Mouse (Mus musculus) kidney, adult 8-10 months (tissue): Measurements from ENCODE around the gene Pxn.
"Not testable (repeated sequence)": the region's sequence is repeated elsewhere in the genome, so short reads cannot be mapped to it uniquely, and the experiment has no call there.

ENCODE experiments used
- DNase-seq, 2 experiments: peaks; one replicate each; pipeline ENCODE4 v3.0.0; 2022

Gene Pxn

DNA sequence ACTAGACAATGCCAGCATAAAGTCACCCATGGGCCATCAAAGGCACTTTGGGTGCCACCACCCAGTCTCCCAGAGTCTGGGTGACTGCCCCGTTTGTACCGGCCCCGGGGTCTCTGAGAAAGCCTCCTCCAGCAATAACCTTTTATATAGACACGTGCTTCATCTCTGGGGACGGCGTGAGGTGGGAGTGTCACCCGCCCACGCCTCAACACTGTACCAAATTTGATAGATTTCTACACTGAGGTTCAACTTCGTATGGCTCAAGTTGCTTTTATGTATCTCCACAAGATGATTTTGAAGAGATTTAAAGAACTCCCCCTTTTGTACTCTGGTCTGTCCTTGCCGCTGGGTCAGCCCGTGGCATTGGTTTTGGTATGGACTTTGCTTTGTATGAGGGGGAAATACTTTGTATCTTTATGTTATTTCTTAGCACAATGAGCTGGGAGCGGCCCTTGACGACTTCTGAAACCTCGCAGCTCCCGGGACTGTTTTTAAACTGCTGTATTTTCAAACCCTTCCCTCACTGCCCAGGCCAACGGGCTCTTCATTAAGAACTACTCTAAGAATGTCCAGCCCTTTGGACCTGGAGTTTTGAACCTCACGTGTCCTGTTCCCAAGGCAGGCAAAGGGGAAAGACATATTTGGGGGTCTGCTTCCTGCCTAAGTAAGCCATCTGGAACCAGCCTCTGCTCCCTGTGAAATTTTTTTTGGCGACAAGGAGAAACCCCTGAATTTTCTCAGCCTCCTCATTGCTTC, 48.2 kb downstream of the Pxn start:
- peak in 1 of 2 experiments; percentile 51 for DNase-seq

DNA sequence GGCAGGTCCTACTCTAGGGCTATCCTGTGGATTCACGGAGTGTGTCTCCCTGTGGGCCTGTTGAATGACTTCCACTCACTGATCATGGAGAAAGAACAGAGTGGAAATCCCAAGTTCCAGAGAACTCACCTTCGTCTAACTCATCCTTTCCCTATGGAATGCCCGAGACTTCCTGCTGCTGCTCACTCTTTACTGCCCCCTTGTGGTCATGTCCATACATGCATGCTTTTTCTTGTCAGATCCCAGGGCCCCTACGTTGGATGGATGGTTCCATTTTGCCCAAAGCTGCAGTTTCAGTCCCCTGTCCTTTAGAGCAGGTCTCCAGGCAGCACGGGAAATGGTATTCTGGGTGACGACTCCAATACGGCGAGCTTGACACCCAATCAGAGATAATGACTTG, 49.7 kb downstream of the Pxn start:
- DNase-seq, result peak; percentile 78 to 81

DNA sequence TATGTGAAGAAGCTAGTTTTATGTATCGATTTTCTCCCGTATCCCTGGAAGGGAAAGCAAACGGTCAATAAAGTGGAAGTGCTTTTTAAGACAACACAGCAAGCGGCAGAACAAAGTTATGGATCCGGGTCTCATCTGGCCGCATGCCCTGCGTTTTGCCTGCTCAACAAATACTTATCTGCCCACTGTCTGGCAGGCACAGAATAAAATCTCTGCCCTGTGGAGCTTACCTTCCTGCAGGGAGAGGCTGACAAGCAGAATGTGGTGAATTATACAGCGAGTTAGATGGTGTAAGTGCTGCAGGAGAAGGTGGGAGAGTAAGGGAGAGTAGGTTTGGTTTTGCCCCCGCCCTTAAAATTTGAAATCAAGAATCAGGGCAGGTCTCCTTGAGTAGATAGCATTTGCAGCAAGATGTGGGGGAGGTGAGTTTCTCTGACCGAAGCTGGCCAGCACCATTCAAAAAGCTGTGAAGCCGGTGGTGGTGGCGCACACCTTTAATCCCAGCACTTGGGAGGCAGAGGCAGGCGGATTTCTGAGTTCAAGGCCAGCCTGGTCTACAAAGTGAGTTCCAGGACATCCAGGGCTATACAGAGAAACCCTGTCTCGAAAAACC, 51.8 kb downstream of the Pxn start:
- no peak for DNase-seq

DNA sequence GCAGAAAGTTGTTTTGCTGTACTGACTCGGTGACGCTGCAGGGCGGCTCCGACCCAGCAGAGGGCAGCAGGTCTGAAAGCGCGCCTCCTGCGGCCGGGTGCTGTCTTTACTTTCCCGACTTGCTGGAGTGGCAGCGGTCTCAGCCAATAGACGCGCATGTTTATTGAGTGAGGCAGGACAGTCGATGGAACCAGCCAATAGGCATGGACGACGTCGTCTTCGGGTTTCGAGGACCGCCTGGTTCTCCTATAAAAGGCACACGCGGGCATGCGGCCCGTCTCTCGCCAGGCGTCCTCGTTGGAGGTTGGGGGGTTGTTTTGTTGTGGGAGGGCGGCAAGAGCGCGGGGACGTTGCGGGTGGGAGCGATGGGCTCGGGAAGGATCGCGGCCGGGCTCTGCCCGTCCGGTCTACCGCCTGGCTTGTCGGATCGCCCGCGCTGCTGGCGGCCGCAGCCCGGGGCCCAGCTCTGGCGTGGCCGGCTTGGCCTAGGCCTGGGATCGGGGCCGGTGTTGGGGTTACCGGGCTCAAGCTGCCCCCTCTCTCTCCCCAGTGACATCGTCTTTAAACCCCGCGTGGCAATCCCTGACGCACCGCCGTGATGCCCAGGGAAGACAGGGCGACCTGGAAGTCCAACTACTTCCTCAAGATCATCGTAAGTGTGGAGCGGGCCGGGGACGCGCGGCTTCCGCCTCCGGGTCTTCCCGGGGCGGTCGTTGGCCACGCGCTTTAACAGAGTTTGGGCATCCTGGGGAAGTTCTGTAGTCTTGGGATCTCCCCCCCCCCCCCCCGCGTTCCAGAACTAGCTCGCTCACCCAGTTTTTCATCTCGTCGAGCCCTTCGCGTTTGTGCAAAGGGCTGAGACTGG, 53.0 kb downstream of the Pxn start, which contains the start of gene Rplp0:
Gene Rplp0, plus strand, starts transcription at position 231 of the 865 bp plus-strand sequence.
- DNase-seq, result peak; percentile 99 to 100

DNA sequence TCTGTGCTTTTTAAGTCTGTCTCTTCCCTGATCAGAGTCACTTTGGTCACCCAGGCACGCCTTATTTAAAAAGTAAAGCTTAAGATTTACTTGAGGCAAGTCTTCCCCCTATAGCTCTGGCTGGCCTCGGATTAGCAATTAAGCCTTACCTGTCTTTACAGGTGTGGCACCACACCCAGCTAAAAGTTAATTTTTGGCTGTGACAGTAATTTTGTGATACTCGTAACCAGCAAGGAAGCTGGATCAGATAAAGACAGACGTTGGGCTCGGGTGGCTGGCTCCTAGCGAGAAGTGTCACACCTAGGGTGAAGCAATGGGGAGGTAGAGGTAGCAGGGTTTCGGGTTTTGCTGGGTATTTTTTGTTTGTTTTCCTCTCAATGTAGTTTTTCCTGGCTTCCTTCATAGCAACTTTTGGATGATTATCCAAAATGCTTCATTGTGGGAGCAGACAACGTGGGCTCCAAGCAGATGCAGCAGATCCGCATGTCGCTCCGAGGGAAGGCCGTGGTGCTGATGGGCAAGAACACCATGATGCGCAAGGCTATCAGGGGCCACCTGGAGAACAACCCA, 53.9 kb downstream of the Pxn start:
- DNase-seq, result no peak

DNA sequence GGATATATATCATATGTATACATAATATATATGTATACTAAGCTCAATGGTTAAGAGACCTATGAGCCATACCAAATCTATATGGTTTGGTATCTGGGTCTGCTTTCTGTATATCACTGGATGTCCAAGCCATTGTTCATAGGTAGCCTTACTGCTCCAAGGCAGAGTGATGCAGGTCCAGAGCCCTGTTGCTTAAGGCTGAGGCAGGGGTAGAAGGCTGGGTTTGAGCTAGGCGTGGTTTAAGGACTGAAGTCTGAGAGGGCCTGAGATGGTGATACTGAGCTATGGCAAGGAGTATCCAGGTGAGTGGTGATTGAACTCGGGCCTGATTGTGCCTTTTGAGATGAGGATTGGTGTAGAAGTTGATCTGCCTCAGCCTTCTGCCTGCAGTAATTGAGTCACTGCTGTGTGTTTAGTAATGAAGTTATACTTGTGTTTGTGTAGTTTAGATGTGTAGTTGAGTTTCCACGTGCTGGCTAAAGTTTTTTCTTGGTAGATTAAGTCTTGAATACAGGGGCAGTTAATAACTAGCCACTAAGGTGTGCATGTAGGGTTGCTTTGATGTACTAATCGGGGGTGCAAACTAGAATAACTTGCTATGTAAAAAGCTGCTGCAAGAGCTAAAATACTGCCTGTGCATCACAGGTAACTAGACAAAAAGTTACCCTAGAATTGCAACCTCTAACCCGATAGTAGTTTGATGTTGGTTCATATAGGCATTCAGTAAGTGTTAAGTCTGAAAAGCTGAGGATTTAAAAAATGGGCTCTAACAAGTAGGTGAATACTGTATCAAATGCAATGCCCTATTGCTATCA, 57.5 kb downstream of the Pxn start:
- DNase-seq, result no peak

DNA sequence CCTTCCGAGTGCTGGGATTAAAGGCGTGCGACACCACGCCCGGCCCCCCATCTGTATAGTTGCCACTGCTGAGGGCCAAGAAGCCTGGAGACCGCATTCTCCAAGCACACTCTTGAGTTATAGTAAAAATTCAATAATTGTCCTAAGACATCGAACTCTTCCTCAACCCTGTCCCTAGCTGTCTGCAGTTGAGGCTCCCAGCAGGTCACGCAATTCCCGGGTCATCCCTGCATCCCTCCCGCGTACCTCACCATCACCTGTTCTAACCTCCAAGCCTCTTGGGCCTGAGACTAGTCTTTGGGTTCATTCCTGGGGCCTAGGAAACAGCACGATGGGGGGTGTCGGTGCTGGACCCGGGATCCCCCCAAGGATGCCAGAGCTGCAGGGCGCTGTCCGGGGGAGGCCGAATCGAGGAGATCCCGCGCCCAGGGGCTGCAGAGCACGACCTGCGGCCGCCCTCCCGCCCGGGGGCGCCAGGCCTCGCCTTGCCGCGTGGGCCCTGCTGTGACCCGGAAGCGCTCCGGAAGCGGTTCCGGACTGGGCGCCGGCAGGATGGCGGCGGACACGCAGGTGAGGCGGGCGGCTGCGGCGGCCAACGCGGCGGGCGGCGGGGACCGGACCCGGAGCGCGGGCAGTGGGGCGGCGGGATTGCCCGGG, 58.4 kb downstream of the Pxn start, which contains the start of gene Gcn1l1:
Gene Gcn1l1, plus strand, starts transcription at position 518 of the 657 bp plus-strand sequence.
- peak; percentile 64 to 73 for DNase-seq

DNA sequence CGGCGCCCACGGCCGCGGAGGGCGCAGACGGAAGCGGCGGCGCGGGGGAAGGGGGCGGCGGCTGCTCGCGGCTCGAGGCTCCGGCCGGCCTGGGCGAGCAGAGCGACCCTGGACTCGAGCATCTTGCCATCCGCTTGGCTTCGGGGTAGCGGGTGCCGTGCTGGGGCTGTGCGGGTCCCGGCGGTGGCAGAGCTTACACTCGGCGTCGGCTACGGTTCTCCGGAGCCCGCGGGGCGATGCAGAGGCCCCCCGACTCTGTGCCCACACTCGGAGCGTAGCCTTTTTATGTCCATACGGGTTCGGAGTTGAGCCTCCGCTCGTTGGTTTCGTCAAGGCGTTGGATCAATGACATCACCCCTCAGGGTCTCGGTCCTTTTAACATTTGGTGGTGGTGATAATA, 58.9 kb downstream of the Pxn start:
- no peak for DNase-seq

DNA sequence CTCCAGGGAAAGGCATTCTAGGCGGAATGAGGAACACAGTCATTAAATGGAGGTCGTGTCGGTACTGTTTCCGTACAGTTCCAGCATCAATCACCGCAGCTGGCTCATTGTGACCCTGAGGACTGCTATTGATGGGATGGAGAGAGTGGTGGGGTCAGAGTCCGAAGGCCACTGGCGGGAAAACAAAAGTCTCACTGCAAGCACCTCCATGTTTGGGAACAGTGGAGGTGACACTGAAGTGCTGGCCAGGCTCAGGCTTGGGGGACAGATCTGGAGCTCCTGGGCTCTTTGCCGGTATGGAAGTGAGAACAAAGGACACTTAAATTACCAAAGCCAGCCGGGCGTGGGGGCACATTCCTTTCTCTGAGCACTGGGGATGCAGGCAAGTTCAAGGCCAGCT, 62.2 kb downstream of the Pxn start:
- peak; percentile 57 to 68 for DNase-seq

DNA sequence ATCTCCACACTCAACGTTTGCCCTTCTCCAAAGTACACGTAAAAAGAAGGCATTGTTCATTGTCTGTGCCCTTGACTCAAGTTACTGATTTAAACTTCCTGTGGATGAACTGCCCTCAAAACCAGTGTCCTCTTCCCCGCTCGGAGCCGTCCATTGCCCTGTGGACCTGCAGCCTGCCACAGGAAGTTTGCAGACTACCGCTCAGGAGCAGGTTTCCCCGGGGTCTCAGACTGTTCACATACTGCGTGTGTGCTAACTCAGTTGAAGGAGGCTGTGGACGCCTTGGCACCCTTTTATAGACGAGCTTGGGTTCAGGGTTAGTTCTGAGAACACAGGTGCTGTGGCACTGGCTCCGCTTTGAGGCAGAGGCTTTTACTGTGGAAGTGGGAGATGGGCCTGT, 62.8 kb downstream of the Pxn start:
- no peak for DNase-seq

DNA sequence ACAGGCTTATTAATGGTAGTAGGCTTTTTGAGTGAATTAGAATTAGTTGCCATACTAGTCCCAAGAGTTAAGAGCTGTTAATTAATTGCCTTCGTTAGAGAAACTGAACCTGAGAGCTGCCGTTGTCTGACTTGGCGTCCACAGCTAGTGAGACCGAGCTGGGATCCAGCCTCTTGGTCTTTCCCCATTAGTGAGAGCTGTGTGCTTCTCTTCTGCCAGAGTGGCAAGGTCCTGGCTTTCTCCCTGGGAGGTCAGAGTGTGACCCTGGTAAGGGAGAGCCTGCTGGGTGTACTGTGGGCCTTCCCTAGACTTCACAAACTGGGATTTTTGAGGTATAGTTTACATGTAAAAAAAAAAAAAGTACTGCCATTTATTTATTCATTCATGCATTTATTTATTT, 63.2 kb downstream of the Pxn start:
- no peak for DNase-seq

DNA sequence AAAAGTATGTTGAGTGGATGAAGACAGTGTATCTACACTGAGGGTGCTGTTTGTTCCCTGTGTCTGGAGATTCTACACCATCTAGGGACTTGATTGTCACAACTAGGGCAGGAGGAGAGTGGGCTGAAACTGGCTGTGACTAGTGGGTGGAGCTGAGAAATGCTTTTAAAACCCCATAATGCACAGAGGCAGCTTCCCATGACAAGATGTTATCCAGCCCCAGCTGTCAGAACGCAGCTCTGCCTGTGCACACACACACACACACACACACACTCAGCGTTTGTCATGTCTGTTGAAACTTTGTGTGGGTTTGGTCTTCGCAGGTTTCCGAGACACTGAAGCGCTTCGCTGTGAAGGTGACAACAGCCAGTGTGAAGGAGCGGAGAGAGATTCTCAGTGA, 64.6 kb downstream of the Pxn start:
- no peak for DNase-seq

DNA sequence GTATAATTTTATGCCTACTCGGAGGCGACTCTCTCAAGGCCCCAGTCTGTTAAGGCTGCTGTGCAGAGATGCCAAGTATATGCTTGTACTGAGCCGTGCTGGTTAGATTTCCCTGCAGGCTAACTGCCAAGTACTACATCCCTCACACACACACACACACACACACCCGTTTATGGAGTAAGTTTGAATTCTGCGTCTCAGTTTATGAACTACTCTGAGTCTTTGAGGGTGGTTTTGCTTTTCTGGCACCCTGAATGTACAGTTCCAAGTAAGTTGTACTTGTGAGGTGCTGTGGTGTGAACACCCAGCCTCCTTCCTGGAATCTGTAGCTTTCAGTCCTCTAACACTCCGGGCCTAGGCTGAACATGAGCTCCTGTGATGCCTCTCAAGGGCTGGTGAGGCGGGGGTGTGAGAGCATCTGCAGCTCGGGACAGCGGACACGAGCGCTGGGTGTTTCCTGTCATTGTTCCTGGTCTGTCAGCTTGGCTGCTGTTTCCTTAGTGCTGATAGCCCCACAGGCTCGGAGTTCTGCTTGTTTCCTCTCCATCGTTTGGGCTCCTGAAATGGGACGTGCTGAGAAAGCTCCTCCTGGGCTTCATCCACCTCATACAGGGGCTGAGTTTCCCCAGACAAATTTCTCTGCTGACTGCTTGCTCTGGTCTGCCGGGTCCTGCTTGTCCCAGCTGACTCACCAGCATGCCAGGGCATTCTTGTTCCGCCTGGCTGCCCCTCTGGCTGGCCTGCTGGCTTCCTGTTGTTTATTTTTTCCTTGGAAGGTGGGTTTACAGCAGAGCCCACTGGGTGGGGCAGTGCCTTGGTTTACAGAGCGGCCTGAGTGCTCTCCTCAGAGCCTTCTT, 66.4 kb downstream of the Pxn start:
- DNase-seq, result peak; percentile 80 to 82

DNA sequence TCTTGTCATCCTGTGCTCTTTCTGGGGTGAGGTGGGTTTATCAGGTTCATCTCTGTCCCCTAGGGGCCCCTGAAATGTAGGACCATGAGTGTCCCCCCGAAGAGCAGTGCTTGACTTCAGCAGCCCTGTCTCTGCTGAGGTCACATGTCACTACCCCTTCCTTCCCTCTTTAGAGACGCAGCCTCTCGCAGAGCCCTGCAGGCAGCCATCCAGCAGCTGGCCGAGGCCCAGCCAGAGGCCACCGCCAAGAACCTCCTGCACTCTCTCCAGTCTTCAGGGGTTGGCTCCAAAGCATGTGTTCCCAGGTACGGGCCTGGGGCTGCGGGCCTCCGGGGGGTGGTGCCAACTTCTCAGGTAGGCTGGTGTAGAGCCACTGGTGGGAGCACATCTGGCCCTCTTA, 68.5 kb downstream of the Pxn start:
- peak; percentile 71 to 77 for DNase-seq

DNA sequence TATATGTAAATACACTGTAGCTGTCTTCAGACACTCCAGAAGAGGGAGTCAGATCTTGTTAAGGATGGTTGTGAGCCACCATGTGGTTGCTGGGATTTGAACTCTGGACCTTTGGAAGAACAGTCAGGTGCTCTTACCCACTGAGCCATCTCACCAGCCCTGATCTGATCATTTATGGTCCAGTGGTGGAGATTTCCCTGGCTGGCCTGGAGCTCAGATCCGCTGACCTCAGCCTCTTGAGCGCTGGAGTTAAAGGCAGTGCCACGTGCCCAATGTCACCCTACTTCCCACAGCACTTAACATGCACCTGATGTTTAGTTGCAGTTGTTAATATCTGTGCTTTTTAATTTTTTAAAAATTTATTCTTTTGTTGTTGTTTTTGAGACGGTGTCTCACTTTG, 71.2 kb downstream of the Pxn start:
- not testable (repeated sequence) for DNase-seq

DNA sequence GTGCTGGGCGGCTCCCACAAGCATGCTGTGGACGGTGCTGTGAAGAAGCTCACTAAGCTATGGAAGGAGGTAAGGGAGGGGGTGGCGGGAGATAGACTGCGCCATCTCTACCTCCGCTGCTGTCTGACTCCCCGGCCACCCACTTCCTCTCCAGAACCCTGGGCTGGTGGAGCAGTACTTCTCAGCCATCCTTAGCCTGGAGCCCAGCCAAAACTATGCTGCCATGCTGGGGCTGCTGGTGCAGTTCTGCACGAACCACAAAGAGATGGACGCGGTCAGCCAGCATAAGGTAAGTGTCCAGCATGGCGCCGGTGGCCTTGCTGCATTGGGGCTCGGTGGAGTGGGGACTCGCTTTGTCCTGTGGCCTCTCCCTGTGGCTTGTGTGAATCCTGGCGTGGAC, 72.4 kb downstream of the Pxn start:
- DNase-seq, result no peak

DNA sequence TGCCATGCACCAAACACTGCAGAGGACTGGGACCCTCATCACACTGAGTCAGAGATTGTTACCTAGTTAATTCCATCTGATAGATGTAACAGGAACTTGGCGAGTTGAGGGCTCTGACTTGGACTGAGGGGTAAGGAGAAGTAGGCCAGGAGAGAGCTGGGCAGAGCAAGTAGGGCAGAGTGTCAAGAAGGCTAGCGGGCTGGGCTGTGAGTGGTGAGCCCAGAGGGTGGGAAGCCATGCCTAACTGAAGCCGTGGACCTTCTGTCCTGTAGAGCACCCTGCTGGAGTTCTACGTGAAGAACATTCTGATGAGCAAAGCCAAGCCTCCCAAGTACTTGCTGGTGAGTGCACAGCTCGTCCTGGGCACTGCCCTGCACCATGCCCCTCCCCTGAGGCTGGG, 72.9 kb downstream of the Pxn start:
- no peak for DNase-seq

DNA sequence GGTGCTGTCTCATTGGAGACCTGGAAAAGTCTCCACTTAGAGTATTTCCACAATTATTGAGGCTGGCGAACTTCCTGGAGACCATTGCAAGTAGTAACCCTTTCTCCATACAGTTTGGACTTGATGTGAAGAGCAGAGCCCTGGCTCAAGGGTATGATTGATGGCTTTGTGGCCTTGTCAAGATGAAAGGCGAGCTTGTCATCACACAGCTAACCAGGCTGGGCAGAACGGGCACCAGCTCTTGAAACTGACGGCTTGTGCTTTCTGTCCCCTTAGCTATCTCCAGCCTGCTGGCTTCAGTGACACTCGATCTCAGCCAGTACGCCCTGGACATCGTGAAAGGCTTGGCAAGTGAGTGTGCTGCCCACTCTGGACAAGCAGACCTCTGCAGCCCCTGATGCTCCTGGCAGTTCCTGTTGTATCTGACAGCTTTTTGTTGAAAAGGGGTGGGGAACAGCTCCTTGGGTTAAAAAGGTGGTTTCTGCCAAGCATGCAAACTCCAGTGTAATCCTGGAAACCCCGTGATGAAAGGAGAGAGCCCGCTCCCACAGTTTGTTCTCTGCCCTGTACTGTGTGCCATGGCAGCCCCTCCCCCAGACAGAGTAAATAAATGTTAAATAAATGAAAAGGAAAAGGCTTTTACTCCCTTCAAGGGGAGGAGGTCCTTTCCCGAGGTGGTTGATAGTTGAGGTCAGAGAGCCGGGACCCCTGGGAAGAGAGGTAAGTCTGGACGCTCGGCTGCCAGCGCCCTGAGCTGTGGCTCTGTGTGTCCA, 73.9 kb downstream of the Pxn start:
- DNase-seq, result no peak

DNA sequence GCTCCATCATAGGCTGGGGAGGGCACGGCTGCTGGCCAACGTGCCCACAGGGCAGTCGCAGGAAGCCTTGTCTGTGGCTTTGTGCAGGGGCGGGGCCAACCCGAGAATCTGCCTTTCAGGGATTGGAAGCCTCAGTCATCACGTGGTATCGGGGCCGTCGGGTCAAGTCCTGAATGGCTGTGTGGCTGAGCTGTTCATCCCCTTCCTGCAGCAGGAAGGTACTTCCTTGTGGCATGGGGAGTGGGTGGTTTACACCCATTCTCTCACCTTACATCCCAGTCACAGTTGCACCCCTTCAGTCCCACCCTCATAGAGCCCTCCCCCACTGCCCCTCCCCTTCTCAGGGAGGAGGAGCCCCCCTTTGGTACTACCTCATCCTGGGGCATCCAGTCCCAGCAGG, 75.2 kb downstream of the Pxn start:
- DNase-seq, result no peak

DNA sequence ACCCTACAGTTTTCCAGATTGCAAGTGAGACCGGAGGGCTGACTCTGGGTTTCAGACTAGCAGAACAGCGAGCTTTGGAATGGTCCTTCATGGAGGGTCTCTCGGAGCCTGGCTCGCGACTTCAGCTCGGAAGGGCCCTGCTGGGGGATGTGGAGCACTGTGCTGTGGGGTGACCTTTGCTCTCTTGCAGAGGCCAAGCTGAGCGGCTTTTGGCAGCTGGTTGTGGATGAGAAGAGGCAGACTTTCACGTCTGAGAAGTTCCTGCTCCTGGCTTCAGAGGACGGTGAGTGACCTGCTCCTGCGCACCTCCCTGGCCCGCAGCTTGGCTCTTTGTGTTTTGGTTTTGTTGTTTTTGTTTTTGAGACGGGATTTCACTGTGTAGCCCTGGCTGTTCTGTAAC, 79.1 kb downstream of the Pxn start:
- DNase-seq, result peak; percentile 63 to 71
